ENCODE assay signal across 9 mouse cellular contexts in the genomic region with DNA sequence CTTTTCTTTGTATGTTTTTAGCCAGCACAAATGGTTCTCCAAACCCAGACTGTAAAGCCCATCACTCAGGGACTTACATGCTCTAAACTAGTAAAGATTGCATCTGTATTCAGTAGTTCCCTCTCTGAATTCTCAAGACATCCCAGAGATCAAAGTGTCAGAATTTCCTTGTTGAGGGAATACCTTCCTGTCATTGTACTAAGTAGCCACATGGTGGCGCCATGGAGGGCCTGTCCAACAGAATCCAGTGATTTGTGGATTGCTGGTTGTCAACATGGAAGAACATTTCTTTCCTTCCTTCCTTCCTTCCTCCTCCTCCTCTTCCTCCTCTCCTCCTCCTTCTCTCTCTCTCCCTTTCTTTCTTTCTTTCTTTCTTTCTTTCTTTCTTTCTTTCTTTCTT.
DNase-seq lines count a peak whose midpoint lies in the region; ATAC-seq and TF ChIP-seq lines count a peak whose summit lies in the region.
"Had no signal": no experiment of that assay in that cellular context is flagged by ENCODE, and none has a peak within 500 bp of the region (broad histone marks: within the 10 kb centered on the region; RNA-seq: fewer than 3 reads in every experiment).

No protein-coding gene starts in this region.

- no peaks in the 10 kb centered on the region for H3K9me3 ChIP-seq in liver, embryonic 14.5 days (ENCODE audit: control insufficient read depth, low read length)
- H3K9me3 ChIP-seq: stomach, embryonic 15.5 days had no signal

- peaks cover 28 to 34% of the 10 kb centered on the region in 2 experiments for H3K4me1 ChIP-seq in liver, embryonic 14.5 days (replicated peaks; ENCODE audit: control insufficient read depth in 2 of 2, insufficient read depth in 2 of 2, low read length in 1 of 2)

- peak; percentile 62 for DNase-seq in adrenal gland, postnatal 14 days
- no peak for DNase-seq in adrenal gland, adult 8-10 months
- DNase-seq in left cerebral cortex, adult 18-20 months (ENCODE audit: low spot score in 2 of 2): peak; percentile 40 to 53
- no peak for DNase-seq in left cerebral cortex, adult 11 months (ENCODE audit: low spot score)
- peak; percentile 72 for DNase-seq in NIH3T3 (ENCODE audit: low read depth)
- no peak for DNase-seq in liver, embryonic 14.5 days (ENCODE audit: low read depth in 3 of 3, low spot score in 3 of 3)
- DNase-seq in gastrocnemius, postnatal 4 days (ENCODE audit: low spot score in 2 of 2): no peak
- DNase-seq in heart, postnatal 36 days: no peak

- no peak overlapping the region for H3K27ac ChIP-seq in liver, embryonic 14.5 days
- H3K27ac ChIP-seq: stomach, embryonic 15.5 days had no signal

- TF ChIP-seq EP300 in liver, embryonic 14.5 days (IDR thresholded peaks at IDR 0.05; ENCODE audit: low read depth): no peak

- H3K27me3 ChIP-seq in liver, embryonic 14.5 days (ENCODE audit: control insufficient read depth, insufficient read depth, low read length): no peaks in the 10 kb centered on the region
- H3K27me3 ChIP-seq: stomach, embryonic 15.5 days had no signal

- WGBS in liver, embryonic 14.5 days (ENCODE audit: insufficient replicate concordance): 4% methylated on average over 1 of the region's 1 CpGs

- ATAC-seq in liver, embryonic 14.5 days (ENCODE audit: insufficient read depth): no peak

- no peaks in the 10 kb centered on the region for H3K36me3 ChIP-seq in liver, embryonic 14.5 days (replicated peaks; ENCODE audit: control insufficient read depth, insufficient read depth, low read depth)
- H3K36me3 ChIP-seq: stomach, embryonic 15.5 days had no signal

- no peak overlapping the region for H3K4me3 ChIP-seq in liver, embryonic 14.5 days (ENCODE audit: insufficient read depth in 1 of 2, low read depth in 2 of 2, low read length in 2 of 2)
- H3K4me3 ChIP-seq: stomach, embryonic 15.5 days had no signal

- peak; percentile 87 for TF ChIP-seq CTCF in liver, embryonic 14.5 days (IDR thresholded peaks at IDR 0.05; ENCODE audit: low read depth)

- no peak overlapping the region for H3K4me2 ChIP-seq in liver, embryonic 14.5 days (ENCODE audit: low read depth)
- H3K4me2 ChIP-seq: stomach, embryonic 15.5 days had no signal

- intact Hi-C loops in heart, postnatal 36 days (cut with DNase I): loop anchor here (5.0 kb wide), 4 partner anchors 92 to 308 kb away; partner anchors contain the start of genes Klf13 and Trpm1

- no peak overlapping the region for H3K9ac ChIP-seq in liver, embryonic 14.5 days (replicated peaks)
- H3K9ac ChIP-seq: stomach, embryonic 15.5 days had no signal

Comparison
In these comparisons a context has a peak if more than half of its experiments do, and no peak if none do; other contexts are left out.
1. DNase-seq: peak in adrenal gland, postnatal 14 days (single experiment), left cerebral cortex, adult 18-20 months (2 of 2) and NIH3T3 (single experiment); none in adrenal gland, adult 8-10 months (single experiment), left cerebral cortex, adult 11 months (single experiment), liver, embryonic 14.5 days (0 of 3), gastrocnemius, postnatal 4 days (0 of 2) and heart, postnatal 36 days (0 of 2).